Mouse (Mus musculus): ENCODE data around the gene Pde4dip. TPM values are rescaled to one million over a fixed set of nuclear protein-coding genes. Genes with fewer than 3 reads are reported as not detected.

Gene Pde4dip
- total RNA-seq, 2 experiments from 2014 or later, result 221 to 232 TPM

DNA sequence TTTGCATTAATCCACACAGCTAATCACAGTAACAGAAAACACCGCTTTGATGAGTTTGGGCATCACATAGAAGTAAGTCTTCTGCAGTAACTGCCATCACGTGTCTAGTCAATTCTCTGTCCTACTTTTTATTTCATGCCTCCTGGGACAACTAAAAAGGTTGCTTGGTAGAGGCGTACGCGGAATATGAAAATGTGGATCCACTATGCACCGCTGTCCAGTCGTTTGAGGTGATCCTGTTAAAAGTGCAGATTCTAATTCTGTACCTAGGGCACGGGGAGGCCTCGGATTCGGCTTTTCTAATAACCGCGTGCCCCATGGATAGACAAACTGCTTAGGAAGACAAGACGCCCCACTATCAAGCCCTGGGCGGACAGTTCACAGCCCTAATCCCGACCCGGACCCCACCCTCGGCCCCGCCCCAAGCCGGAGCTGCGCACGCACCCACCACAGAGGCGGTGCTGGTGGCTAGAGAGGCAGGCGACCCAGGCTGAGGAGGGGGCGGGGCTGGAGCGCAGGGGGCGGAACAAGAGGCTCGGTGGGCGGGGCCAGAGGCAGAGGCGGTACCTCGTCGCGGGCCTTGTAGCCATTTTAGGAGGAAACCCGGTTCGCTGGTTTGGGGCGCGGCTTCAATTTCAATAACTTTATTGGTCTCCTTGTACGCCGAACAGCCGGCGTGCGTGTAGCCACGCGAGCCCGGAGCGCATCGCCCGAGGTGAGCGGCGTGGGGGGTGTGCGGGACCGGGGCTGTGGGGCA is 230.7 kb downstream of the Pde4dip start, which contains the start of gene Prkab2:
Gene Prkab2 (plus strand): TSS at position 539 of the 757 bp plus-strand sequence.
- DNase-seq (ENCODE audit: low spot score in 2 of 2), result peak; percentile 98 to 99

DNA sequence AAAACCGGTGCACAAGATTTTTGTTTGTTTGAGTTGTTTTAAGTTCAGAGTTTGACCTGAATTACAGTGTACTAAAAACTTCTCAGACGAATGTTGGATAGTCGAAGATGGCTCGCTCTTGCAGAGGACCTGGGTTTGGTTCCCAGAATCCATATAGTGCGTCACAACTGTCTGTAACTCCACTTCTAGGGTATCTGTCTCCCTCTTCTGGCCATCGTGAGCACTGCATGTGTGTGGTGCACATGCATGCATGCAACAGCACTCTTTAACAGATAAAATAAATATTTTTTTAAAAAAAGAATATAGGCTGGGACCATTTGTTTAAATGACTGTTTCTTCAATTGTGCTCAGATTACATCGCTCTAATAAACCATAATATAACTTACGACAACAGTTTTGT is 233.6 kb downstream of the Pde4dip start:
- DNase-seq (ENCODE audit: low spot score in 2 of 2), result peak in 1 of 2 experiments; percentile 19

DNA sequence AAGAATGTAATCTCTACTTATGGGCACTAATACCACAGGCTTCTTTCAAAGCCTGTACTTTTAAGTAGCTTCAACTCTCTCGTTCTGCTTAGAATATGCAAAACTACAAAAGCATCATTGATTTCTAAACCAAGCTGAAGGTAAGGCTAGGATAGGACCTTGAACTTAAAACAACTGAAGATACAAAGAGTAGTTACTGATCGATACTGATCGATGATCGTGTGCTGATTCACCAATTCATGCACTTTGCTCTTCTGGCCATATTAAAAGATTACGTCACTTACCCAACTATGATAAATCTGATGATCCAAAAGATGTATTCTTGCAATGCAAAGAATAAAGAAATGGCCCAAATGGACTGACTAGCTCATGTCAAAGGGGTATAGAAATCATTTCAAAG is 234.7 kb downstream of the Pde4dip start:
- DNase-seq (ENCODE audit: low spot score in 2 of 2), result no peak

DNA sequence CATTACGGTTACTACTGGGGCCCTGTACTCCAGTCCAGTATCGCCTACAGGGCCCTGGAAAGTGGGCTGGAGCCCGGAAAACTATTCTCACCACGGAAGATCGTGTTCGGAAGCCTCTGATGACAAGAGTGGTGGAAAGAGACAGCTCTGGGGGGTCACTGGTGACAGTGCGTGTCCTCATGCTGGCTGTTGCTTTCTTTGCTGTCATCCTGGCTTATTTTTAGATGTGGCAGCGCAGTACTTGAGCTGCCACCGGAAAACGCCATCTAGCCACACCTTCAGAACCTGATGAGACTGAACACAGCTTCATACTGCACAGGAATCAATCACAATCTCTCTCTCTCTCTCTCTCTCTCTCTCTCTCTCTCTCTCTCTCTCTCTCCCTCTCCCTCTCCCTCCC is 236.9 kb downstream of the Pde4dip start:
- no peak for DNase-seq (ENCODE audit: low spot score in 2 of 2)

DNA sequence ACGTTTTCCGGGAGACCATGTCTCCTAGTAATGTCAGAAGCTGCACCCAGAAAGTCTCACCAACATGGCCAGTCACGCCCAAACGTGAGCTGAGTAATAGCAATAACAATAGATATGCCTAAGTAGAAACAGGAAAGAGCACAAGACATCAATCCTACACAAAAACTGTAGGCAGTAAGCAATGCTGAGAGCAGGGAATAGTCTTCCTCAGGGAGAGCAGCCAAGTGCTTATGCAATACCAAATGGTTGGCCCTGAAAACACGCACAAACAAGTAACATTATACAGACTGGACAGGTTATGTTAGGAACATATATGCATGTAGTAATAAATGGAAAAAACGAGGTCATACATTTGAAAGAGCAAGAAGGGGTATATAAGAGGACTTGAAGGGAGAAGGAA is 239.0 kb downstream of the Pde4dip start:
- DNase-seq (ENCODE audit: low spot score in 2 of 2), result no peak

DNA sequence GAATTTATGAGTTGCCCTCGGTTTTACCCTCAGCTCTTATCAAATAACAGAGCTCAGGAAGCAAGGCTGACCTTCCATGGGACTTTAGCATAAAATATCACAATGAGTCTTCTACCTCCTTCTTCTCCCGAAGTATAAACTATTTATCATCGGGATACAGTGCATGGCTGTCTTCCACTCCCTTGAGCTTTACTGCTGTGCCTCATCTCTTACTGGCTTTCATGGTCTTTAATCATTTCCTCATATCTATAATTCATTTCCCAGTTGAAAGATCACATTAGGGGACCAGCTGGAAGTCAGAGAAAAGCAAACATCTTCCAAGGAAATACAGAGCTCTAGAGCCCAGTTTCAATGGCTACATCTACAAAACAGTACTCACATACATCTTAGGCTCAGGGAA is 239.5 kb downstream of the Pde4dip start:
- DNase-seq (ENCODE audit: low spot score in 2 of 2), result no peak

DNA sequence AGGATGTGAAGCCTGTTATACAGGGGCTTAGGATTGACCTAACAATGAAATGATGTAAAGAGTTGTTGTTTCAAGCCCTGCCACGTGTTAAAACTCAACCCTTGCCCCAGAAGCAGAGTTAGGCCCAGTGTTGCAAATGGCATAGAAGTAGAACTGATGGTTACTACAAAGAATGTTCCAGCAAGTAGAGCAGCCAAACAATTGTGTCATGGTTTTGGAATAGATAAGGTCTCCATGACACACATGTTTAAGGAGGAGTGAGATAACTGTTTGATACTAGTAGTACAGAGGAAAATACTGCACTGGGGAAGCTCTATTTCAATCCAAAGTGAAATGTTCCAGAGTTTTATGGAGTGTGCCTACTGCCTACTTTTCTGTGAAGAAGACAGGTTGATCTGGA is 240.0 kb downstream of the Pde4dip start:
- DNase-seq (ENCODE audit: low spot score in 2 of 2), result no peak

DNA sequence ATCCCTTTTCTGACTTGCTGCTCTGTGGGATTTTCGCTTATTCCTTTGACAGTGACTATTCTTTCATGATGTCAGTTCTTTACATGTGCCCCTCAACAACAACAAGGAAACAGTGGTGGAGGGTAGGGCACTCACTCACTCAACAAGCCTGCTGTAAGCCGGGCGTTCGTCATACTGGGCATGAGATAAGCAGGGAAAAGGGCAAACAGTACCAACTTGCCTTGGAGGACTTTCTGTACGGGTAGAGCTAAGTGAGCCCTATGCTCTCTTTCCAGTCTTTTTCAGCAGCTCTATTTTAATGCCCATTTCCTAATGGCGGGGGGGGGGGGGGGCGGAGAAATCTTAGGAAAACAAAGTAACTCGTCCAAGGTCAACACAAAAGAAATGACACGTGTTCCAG is 246.5 kb downstream of the Pde4dip start:
- no peak for DNase-seq (ENCODE audit: low spot score in 2 of 2)

DNA sequence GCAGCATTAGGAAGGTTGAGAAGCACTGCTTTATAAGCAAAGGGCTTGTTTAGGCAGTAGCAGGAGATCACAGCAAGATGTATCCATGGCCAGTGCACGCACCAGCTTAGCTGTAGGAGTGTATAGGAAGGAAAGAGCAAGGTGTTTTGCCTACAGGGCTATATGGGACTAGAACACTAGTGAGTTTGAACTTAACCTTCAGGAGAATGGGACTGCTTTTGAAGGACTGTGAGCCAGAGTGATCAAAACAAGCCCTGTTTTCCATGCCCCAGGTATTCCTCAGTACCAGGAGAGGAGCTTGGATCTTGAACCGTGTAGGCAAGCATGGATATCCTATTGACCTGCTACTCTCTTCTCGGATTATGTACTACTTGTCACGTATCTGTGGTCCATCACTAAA is 247.1 kb downstream of the Pde4dip start:
- no peak for DNase-seq (ENCODE audit: low spot score in 2 of 2)

Small RNA genes lying within 50 kb of the gene (microRNA-seq; reads per million reads assigned to microRNA genes)
- gene Mir7225, result 0 reads per million in 2 experiments

Other genes starting within 250 kb of the Pde4dip start
- gene Prkab2, start 230.5 kb downstream of the Pde4dip start, total RNA-seq (2021), result 10 to 100 TPM; 38.3 to 39.9 TPM
- gene Gm17651, start 214.0 kb downstream of the Pde4dip start, total RNA-seq (2021), result not detected
- gene Sec22b, start 12.5 kb upstream of the Pde4dip start, total RNA-seq (2021), result 10 to 100 TPM; 60.9 to 66.3 TPM
- 10 to 100 TPM; 28.6 to 32.5 TPM for gene Notch2, start 124.8 kb upstream of the Pde4dip start, total RNA-seq (2021)

Data from layer of hippocampus, postnatal 10 days (tissue).